Mouse (Mus musculus) spleen, adult 18-20 months (tissue): ENCODE results near the gene Erv3.

ENCODE experiments used
- DNase-seq, 2 experiments: peaks; one replicate each; pipeline ENCODE4 v3.0.0; 2022; ENCODE audit warnings: mixed read lengths in 2 of 2

Erv3 gene

GRCm38 (mm10) chr2:131821708-131821990 is 37.9 kb downstream of the Erv3 start:
- DNase-seq: no peak

GRCm38 (mm10) chr2:131820932-131821707 is 38.4 kb downstream of the Erv3 start:
- DNase-seq: peak in 1 of 2 experiments; percentile 79

GRCm38 (mm10) chr2:131820088-131820675 is 39.4 kb downstream of the Erv3 start:
- peak; percentile 38 to 83 for DNase-seq

GRCm38 (mm10) chr2:131814327-131814726 is 45.2 kb downstream of the Erv3 start:
- DNase-seq: no peak

- DNase-seq: no peak
Measured at GRCm38 (mm10) chr2:131813437-131813836, 46.1 kb downstream of the Erv3 start.

GRCm38 (mm10) chr2:131812480-131813137 is 46.9 kb downstream of the Erv3 start:
- peak in 1 of 2 experiments; percentile 49 for DNase-seq

GRCm38 (mm10) chr2:131811607-131812006 is 47.9 kb downstream of the Erv3 start:
- DNase-seq: no peak

GRCm38 (mm10) chr2:131808856-131809255 is 50.7 kb downstream of the Erv3 start:
- DNase-seq: no peak

- DNase-seq: no peak
Measured at GRCm38 (mm10) chr2:131807660-131808059, 51.9 kb downstream of the Erv3 start.

GRCm38 (mm10) chr2:131806863-131807262 is 52.7 kb downstream of the Erv3 start:
- no peak for DNase-seq

- DNase-seq: no peak
Measured at GRCm38 (mm10) chr2:131805306-131805705, 54.2 kb downstream of the Erv3 start.

GRCm38 (mm10) chr2:131803801-131804200 is 55.7 kb downstream of the Erv3 start:
- DNase-seq: no peak
